Mouse (Mus musculus) testis, adult 2 months (tissue): ENCODE data around the gene Rbbp6.

Experiments
- CTCF ChIP-seq: fragments of 200-500 bp; IDR thresholded peaks from 2 replicates; pipeline ENCODE4 v1.5.1; 2012; ENCODE audit warnings: low read depth, mild to moderate bottlenecking, inconsistent platforms, low read length, moderate library complexity; ENCODE audit not compliant: control insufficient read depth, insufficient read depth, insufficient replicate concordance
- POLR2A ChIP-seq: fragments of 200-500 bp; IDR thresholded peaks from 2 replicates; pipeline ENCODE4 v1.6.1; 2012; ENCODE audit warnings: low read depth, mild to moderate bottlenecking, inconsistent platforms, low read length, moderate library complexity; ENCODE audit not compliant: control insufficient read depth

GRCm38 (mm10) chr7:122965386-122965785 is at the start of gene Rbbp6:
- no peak for TF ChIP-seq CTCF
- no peak for TF ChIP-seq POLR2A
